Mouse (Mus musculus) intestine, embryonic 16.5 days (tissue): ENCODE results near the gene Fan1. TPM values are rescaled to one million over a fixed set of nuclear protein-coding genes. Genes with fewer than 3 reads are reported as not detected.

Experiments used
- ATAC-seq: fragments of 200-750 bp; cut with Nextera tagmentation; 2 replicates; pipeline ENCODE4 v1.8.0; 2017; ENCODE audit warnings: moderate TSS enrichment, moderate library complexity
- H3K27ac ChIP-seq: fragments of 300-500 bp; sonication (generic); 2 replicates; pipeline ENCODE4 v1.5.1; 2014; ENCODE audit warnings: mild to moderate bottlenecking, low read length
- H3K27me3 ChIP-seq: fragments of 300-500 bp; sonication (generic); replicated peaks from 2 replicates; pipeline ENCODE4 v1.6.1; 2014; ENCODE audit warnings: low read length, control low read depth, mixed read lengths; ENCODE audit not compliant: control insufficient read depth, insufficient read depth
- H3K36me3 ChIP-seq: fragments of 300-500 bp; sonication (generic); 2 replicates; pipeline ENCODE4 v1.6.1; 2014; ENCODE audit warnings: low read length, control low read depth; ENCODE audit not compliant: control insufficient read depth, insufficient read depth
- H3K4me1 ChIP-seq: fragments of 300-500 bp; sonication (generic); 2 replicates; pipeline ENCODE4 v1.6.1; 2014; ENCODE audit warnings: low read length, control low read depth, mixed read lengths; ENCODE audit not compliant: control insufficient read depth, insufficient read depth
- H3K4me2 ChIP-seq: fragments of 300-500 bp; sonication (generic); 2 replicates; pipeline ENCODE4 v1.6.1; 2014; ENCODE audit warnings: low read depth, low read length, control low read depth
- H3K4me3 ChIP-seq: fragments of 300-500 bp; sonication (generic); 2 replicates; pipeline ENCODE4 v1.5.1; 2014; ENCODE audit warnings: mild to moderate bottlenecking, low read length
- H3K9ac ChIP-seq: fragments of 300-500 bp; sonication (generic); 2 replicates; pipeline ENCODE4 v1.6.1; 2014; ENCODE audit warnings: low read depth, low read length
- H3K9me3 ChIP-seq: fragments of 300-500 bp; sonication (generic); 2 replicates; pipeline ENCODE4 v1.6.1; 2016; ENCODE audit warnings: low read length, control low read depth; ENCODE audit not compliant: control insufficient read depth
- WGBS: fragments of 180-500 bp; shearing (Covaris S2); extraction: QIAGEN DNeasy Blood & Tissue Kit; methylation state at CpG from one replicate; pipeline ENCODE4 v1.1.7; 2014; 5-methylcytosine and 5-hydroxymethylcytosine counted together
- polyA plus RNA-seq: library from polyadenylated mRNA; unstranded; fragments of >200 nt; fragmentation: Nextera tagmentation; extraction: Ambion mirVana; gene quantifications from 2 replicates; pipeline ENCODE4 v1.2.1, GENCODE M21; 2015

Fan1 gene
- polyA plus RNA-seq = 3.3 and 3.8 TPM in 2 replicates

GRCm38 (mm10) chr7:64373830-64374562 lies at the start of gene Fan1:
Gene Fan1 (minus strand): TSS chr7:64374095.
- WGBS = 3% methylated on average over 27 of the region's 27 CpGs

DNA sequence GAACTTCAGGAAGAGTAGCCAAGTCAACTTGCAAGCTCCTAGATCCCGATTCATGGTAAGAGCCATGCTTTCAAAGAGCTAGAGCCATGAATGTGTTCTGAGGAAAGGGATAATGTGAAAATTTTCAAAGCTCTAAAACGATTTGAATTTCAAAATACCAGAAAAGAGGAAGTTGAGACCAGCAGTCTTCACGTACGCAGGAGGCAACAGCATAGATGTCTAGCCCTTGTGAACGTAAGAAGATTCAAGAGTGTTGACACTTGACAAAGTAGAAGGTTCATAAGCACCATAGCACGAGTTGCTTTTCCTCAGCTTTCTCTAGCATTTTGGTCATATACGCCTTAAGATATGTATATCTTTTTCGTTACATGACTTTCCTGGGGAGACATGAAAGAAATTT lies 30.1 kb upstream of the Fan1 start:
- Histone ChIP-seq H3K4me3 (no peak overlapping the region), H3K9me3 (no peaks in the 10 kb centered on the region), H3K36me3 (0 out of 2 replicates have a peak, but pooled peaks cover 7% of the 10 kb centered on the region), H3K4me2 (no peak overlapping the region), H3K4me1 (no peaks in the 10 kb centered on the region), H3K9ac (no peak overlapping the region), H3K27ac (no peak overlapping the region), H3K27me3 (no peaks in the 10 kb centered on the region)
- WGBS = 91% methylated on average over 8 of the region's 8 CpGs
- no peak for ATAC-seq

More at GRCm38 (mm10) chr7:64373830-64374562, at the start of gene Fan1:
- Histone ChIP-seq H3K36me3 (peaks cover 16% of the 10 kb centered on the region; the same call in 1 of the 2 replicates), H3K27ac (peak within 1 kb of the TSS; percentile 98), H3K9me3 (no peaks in the 10 kb centered on the region), H3K4me3 (peak within 1 kb of the TSS; percentile 78), H3K4me2 (peak within 1 kb of the TSS; percentile 75), H3K27me3 (no peaks in the 10 kb centered on the region), H3K4me1 (peaks cover 6% of the 10 kb centered on the region), H3K9ac (peak within 1 kb of the TSS; percentile 91)
- ATAC-seq = peak; percentile 97

DNA sequence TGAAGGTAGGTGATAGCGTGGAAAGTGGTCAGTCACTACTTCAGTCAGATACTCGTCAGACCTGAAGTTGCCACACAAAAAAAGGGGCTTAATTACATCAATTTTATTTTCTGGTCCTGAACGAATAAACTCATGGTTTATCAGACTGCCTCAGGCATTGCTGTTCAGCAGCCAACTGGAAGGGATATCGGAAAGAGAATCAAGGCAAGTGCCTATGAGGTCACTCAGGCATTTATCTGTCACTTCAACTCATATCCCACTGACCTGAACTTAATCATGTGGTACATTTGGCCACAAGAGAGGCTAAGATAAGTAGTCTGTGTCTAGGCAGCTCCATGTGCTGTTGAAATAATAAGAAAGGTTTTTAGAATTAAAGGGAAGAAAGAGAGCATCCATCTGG lies 28.6 kb upstream of the Fan1 start:
- H3K9me3 ChIP-seq = no peaks in the 10 kb centered on the region
- H3K4me3 ChIP-seq = no peak overlapping the region
- H3K27ac ChIP-seq = no peak overlapping the region
- no peak for ATAC-seq
- no peak overlapping the region for H3K9ac ChIP-seq
- WGBS = 88% methylated on average over 4 of the region's 4 CpGs
- H3K27me3 ChIP-seq = no peaks in the 10 kb centered on the region
- no peaks in the 10 kb centered on the region for H3K4me1 ChIP-seq
- H3K36me3 ChIP-seq = 0 out of 2 replicates have a peak, but pooled peaks cover 7% of the 10 kb centered on the region
- no peak overlapping the region for H3K4me2 ChIP-seq

GRCm38 (mm10) chr7:64400725-64401124 lies 26.8 kb upstream of the Fan1 start:
- no peaks in the 10 kb centered on the region for H3K9me3 ChIP-seq
- no peak overlapping the region for H3K4me3 ChIP-seq
- 0 out of 2 replicates have a peak, but pooled peaks cover 7% of the 10 kb centered on the region for H3K36me3 ChIP-seq
- no peak for ATAC-seq
- H3K4me2 ChIP-seq = no peak overlapping the region
- no peaks in the 10 kb centered on the region for H3K4me1 ChIP-seq
- H3K27me3 ChIP-seq = no peaks in the 10 kb centered on the region
- 81% methylated on average over 1 of the region's 1 CpGs for WGBS
- no peak overlapping the region for H3K9ac ChIP-seq
- no peak overlapping the region for H3K27ac ChIP-seq

- Histone ChIP-seq H3K27ac (peak overlapping the region; percentile 92), H3K4me3 (peak overlapping the region; percentile 88), H3K9ac (peak overlapping the region; percentile 89), H3K9me3 (no peaks in the 10 kb centered on the region), H3K36me3 (no peaks in the 10 kb centered on the region), H3K4me2 (peak overlapping the region; percentile 61), H3K27me3 (no peaks in the 10 kb centered on the region), H3K4me1 (peaks cover 6% of the 10 kb centered on the region)
- peak; percentile 73 for ATAC-seq
- 0% methylated on average over 15 of the region's 15 CpGs for WGBS
These were observed 18.9 kb upstream of the Fan1 start for GRCm38 (mm10) chr7:64392819-64393151.

GRCm38 (mm10) chr7:64392122-64392818 lies 18.4 kb upstream of the Fan1 start, which contains the start of the genes Mphosph10 and Mcee:
Gene Mphosph10 (minus strand): TSS chr7:64392268.
Gene Mcee (plus strand): TSS chr7:64392607.
- Histone ChIP-seq H3K4me2 (peak within 1 kb of the TSS; percentile 85), H3K9ac (peak within 1 kb of the TSS; percentile 89), H3K4me3 (peak within 1 kb of the TSS; percentile 88), H3K27me3 (no peaks in the 10 kb centered on the region), H3K4me1 (peaks cover 6% of the 10 kb centered on the region), H3K27ac (peak within 1 kb of the TSS; percentile 92), H3K9me3 (no peaks in the 10 kb centered on the region), H3K36me3 (no peaks in the 10 kb centered on the region)
- WGBS = under 1% methylated on average over 54 of the region's 54 CpGs
- peak; percentile 99 for ATAC-seq

GRCm38 (mm10) chr7:64391479-64391878 lies 17.6 kb upstream of the Fan1 start:
- 2% methylated on average over 8 of the region's 8 CpGs for WGBS
- ATAC-seq = no peak
- no peaks in the 10 kb centered on the region for H3K36me3 ChIP-seq
- H3K4me2 ChIP-seq = peak overlapping the region; percentile 85
- H3K9ac ChIP-seq = peak overlapping the region; percentile 80
- H3K27me3 ChIP-seq = no peaks in the 10 kb centered on the region
- H3K4me1 ChIP-seq = peaks cover 6% of the 10 kb centered on the region
- H3K4me3 ChIP-seq = peak overlapping the region; percentile 88
- no peaks in the 10 kb centered on the region for H3K9me3 ChIP-seq
- no peak overlapping the region for H3K27ac ChIP-seq

DNA sequence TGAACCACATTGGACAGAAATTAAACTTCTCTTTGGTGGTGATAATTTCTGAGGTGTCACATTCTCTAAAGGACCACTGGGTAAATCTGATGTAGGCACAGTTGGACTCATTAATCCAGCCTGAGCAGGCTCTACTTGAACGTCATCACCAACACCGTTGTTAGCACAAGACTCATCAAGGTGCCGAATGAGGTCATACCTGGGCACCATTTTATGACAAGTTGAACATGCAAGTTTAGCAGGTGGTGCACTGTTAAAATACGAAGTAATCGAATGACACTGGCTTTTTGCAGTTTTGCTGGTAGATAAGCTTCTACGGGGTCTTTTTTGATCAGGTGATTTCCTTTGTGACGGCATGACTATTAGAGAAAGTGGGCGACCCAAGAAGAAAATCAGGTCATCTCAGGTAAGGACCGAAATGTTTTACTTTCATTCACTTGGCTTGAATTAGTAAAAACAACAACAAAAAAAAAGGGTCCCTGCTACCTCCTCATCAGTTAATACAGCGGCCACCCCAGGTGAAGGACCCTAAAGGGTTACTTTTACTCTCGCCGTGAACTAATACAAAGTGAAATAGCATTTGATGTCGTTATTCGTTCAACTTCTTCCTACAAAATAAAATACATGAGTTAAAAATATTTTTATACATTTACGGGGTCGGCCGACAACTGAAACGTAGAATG lies 607 bp downstream of the Fan1 start:
- 8% methylated on average over 18 of the region's 18 CpGs for WGBS
- Histone ChIP-seq H3K27ac (peak overlapping the region; percentile 98), H3K4me2 (peak overlapping the region; percentile 75), H3K4me1 (peaks cover 6% of the 10 kb centered on the region), H3K9ac (peak overlapping the region; percentile 91), H3K9me3 (no peaks in the 10 kb centered on the region), H3K36me3 (peaks cover 13% of the 10 kb centered on the region), H3K4me3 (peak overlapping the region; percentile 78), H3K27me3 (no peaks in the 10 kb centered on the region)
- peak; percentile 39 for ATAC-seq
